Mouse (Mus musculus): ENCODE measurements around the gene Rbck1.
"Not testable (repeated sequence)": the region's sequence is repeated elsewhere in the genome, so short reads cannot be mapped to it uniquely, and the experiment has no call there.

Gene Rbck1

GRCm38 (mm10) chr2:152294541-152294940 lies 37.9 kb downstream of the Rbck1 start:
- peak; percentile 20 for DNase-seq (ENCODE audit: low spot score)

GRCm38 (mm10) chr2:152293727-152294475 lies 38.6 kb downstream of the Rbck1 start, which contains the start of gene Tbc1d20:
TSS of gene Tbc1d20 (plus strand) at chr2:152293828.
- DNase-seq (ENCODE audit: low spot score): peak; percentile 94

GRCm38 (mm10) chr2:152293179-152293726 lies 39.2 kb downstream of the Rbck1 start:
- peak; percentile 42 for DNase-seq (ENCODE audit: low spot score)

GRCm38 (mm10) chr2:152292475-152292874 lies 40.0 kb downstream of the Rbck1 start:
- no peak for DNase-seq (ENCODE audit: low spot score)

GRCm38 (mm10) chr2:152289623-152290022 lies 42.8 kb downstream of the Rbck1 start:
- not testable (repeated sequence) for DNase-seq (ENCODE audit: low spot score)

- no peak for DNase-seq (ENCODE audit: low spot score)
Observed at GRCm38 (mm10) chr2:152288046-152288445, 44.4 kb downstream of the Rbck1 start.

GRCm38 (mm10) chr2:152287560-152287959 lies 44.9 kb downstream of the Rbck1 start:
- DNase-seq (ENCODE audit: low spot score): no peak

GRCm38 (mm10) chr2:152281407-152281806 lies 51.0 kb downstream of the Rbck1 start:
- no peak for DNase-seq (ENCODE audit: low spot score)

- peak; percentile 23 for DNase-seq (ENCODE audit: low spot score)
Observed at GRCm38 (mm10) chr2:152273639-152274038, 58.8 kb downstream of the Rbck1 start.

Measured in MN1 (cell line).